Mouse (Mus musculus) stomach, postnatal 0 days (tissue): ENCODE results near the gene Cemip2. TPM values are rescaled to one million over a fixed set of nuclear protein-coding genes. Genes with fewer than 3 reads are reported as not detected.

Source experiments
- ATAC-seq: fragments of 200-750 bp; cut with Nextera tagmentation; 2 replicates; pipeline ENCODE4 v1.8.0; 2017; ENCODE audit not compliant: low FRiP score, low TSS enrichment
- DNase-seq: peaks from one replicate; pipeline ENCODE4 v3.0.0-alpha.2; 2016; ENCODE audit warnings: low spot score
- H3K27ac ChIP-seq: fragments of 300-500 bp; sonication (generic); replicated peaks from 2 replicates; pipeline ENCODE4 v1.5.1; 2014; ENCODE audit warnings: mild to moderate bottlenecking, control low read depth
- H3K27me3 ChIP-seq: fragments of 300-500 bp; sonication (generic); 2 replicates; pipeline ENCODE4 v1.6.1; 2014; ENCODE audit warnings: low read length; ENCODE audit not compliant: control insufficient read depth, insufficient read depth
- H3K36me3 ChIP-seq: fragments of 300-500 bp; sonication (generic); 2 replicates; pipeline ENCODE4 v1.6.1; 2014; ENCODE audit warnings: low read length, mixed read lengths; ENCODE audit not compliant: control insufficient read depth, insufficient read depth
- H3K4me1 ChIP-seq: fragments of 300-500 bp; sonication (generic); replicated peaks from 2 replicates; pipeline ENCODE4 v1.6.1; 2014; ENCODE audit warnings: antibody characterized with exemption; ENCODE audit not compliant: control insufficient read depth, insufficient read depth
- H3K4me2 ChIP-seq: fragments of 300-500 bp; sonication (generic); replicated peaks from 2 replicates; pipeline ENCODE4 v1.6.1; 2014; ENCODE audit warnings: low read depth, mild to moderate bottlenecking, control low read depth, moderate library complexity
- H3K4me3 ChIP-seq: fragments of 300-500 bp; sonication (generic); 2 replicates; pipeline ENCODE4 v1.5.1; 2014; ENCODE audit warnings: low read depth, low read length, control low read depth
- H3K9ac ChIP-seq: fragments of 300-500 bp; sonication (generic); 2 replicates; pipeline ENCODE4 v1.6.1; 2014; ENCODE audit warnings: mild to moderate bottlenecking, low read length, control low read depth, mixed read lengths
- H3K9me3 ChIP-seq: fragments of 300-500 bp; sonication (generic); 2 replicates; pipeline ENCODE4 v1.6.1; 2016; ENCODE audit warnings: low read length; ENCODE audit not compliant: control insufficient read depth
- CTCF ChIP-seq: IDR thresholded peaks from 2 replicates; pipeline ENCODE4 v1.5.1; 2016; ENCODE audit warnings: antibody characterized with exemption, low read depth, mild to moderate bottlenecking, moderate library complexity
- EP300 ChIP-seq: optimal IDR thresholded peaks from 2 replicates; pipeline ENCODE3; 2016; ENCODE audit warnings: antibody characterized with exemption
- WGBS: fragments of 180-500 bp; shearing (Covaris S2); extraction: QIAGEN DNeasy Blood & Tissue Kit; methylation state at CpG from one replicate; pipeline ENCODE4 v1.1.7; 2014; 5-methylcytosine and 5-hydroxymethylcytosine counted together
- polyA plus RNA-seq: library from polyadenylated mRNA; unstranded; fragments of >200 nt; fragmentation: Nextera tagmentation; extraction: Ambion mirVana; gene quantifications from 2 replicates; pipeline ENCODE4 v1.2.1, GENCODE M21; 2015

Cemip2 gene
- polyA plus RNA-seq, 1 experiment from 2014 or later, result 5.5 TPM

- no peaks in the 10 kb centered on the region for H3K27me3 ChIP-seq
- H3K9ac ChIP-seq, result no peak overlapping the region
- no peak for ATAC-seq
- no peaks in the 10 kb centered on the region; the same call in 1 of the 2 replicates for H3K4me1 ChIP-seq
- 92% methylated on average over 3 of the region's 3 CpGs for WGBS
- H3K4me2 ChIP-seq, result no peak overlapping the region
- H3K9me3 ChIP-seq, result no peaks in the 10 kb centered on the region
- DNase-seq, result no peak
- no peak overlapping the region for H3K27ac ChIP-seq
- TF ChIP-seq CTCF (no peak), EP300 (no peak)
- H3K4me3 ChIP-seq, result no peak overlapping the region
- peaks cover 10% of the 10 kb centered on the region; the same call in 1 of the 2 replicates for H3K36me3 ChIP-seq
These were observed 16.4 kb downstream of the Cemip2 start for GRCm38 (mm10) chr19:21794569-21794968.

GRCm38 (mm10) chr19:21796333-21796732, 18.2 kb downstream of the Cemip2 start:
- DNase-seq (no peak), ATAC-seq (no peak)
- Histone ChIP-seq H3K4me1 (no peaks in the 10 kb centered on the region; the same call in 1 of the 2 replicates), H3K36me3 (peaks cover 10% of the 10 kb centered on the region; the same call in 1 of the 2 replicates), H3K4me3 (no peak overlapping the region), H3K27me3 (no peaks in the 10 kb centered on the region), H3K4me2 (no peak overlapping the region), H3K9me3 (no peaks in the 10 kb centered on the region), H3K9ac (no peak overlapping the region), H3K27ac (no peak overlapping the region)
- 88% methylated on average over 5 of the region's 5 CpGs for WGBS
- TF ChIP-seq CTCF (no peak), EP300 (no peak)

GRCm38 (mm10) chr19:21798700-21799099, 20.6 kb downstream of the Cemip2 start:
- DNase-seq (no peak), ATAC-seq (no peak)
- Histone ChIP-seq H3K27ac (no peak overlapping the region), H3K9me3 (no peaks in the 10 kb centered on the region), H3K4me1 (no peaks in the 10 kb centered on the region; the same call in 1 of the 2 replicates), H3K27me3 (no peaks in the 10 kb centered on the region), H3K4me3 (no peak overlapping the region), H3K36me3 (peaks cover 16% of the 10 kb centered on the region; the same call in 1 of the 2 replicates), H3K4me2 (no peak overlapping the region), H3K9ac (no peak overlapping the region)
- no peak for TF ChIP-seq EP300
- no peak for TF ChIP-seq CTCF
- 52% methylated on average over 3 of the region's 3 CpGs for WGBS

- ATAC-seq, result no peak
- peaks cover 16% of the 10 kb centered on the region; the same call in 1 of the 2 replicates for H3K36me3 ChIP-seq
- no peak overlapping the region for H3K27ac ChIP-seq
These were observed 21.6 kb downstream of the Cemip2 start for GRCm38 (mm10) chr19:21799410-21800373.

GRCm38 (mm10) chr19:21804488-21804887, 26.3 kb downstream of the Cemip2 start:
- H3K4me1 ChIP-seq, result peaks cover 3% of the 10 kb centered on the region; the same call in 1 of the 2 replicates
- no peak overlapping the region for H3K4me2 ChIP-seq
- DNase-seq (no peak), ATAC-seq (no peak)
- no peaks in the 10 kb centered on the region for H3K27me3 ChIP-seq
- TF ChIP-seq CTCF (no peak), EP300 (no peak)
- peaks cover 13% of the 10 kb centered on the region for H3K36me3 ChIP-seq
- no peak overlapping the region for H3K27ac ChIP-seq
- no peak overlapping the region for H3K9ac ChIP-seq
- 78% methylated on average over 8 of the region's 8 CpGs for WGBS
- no peak overlapping the region for H3K4me3 ChIP-seq
- no peaks in the 10 kb centered on the region for H3K9me3 ChIP-seq

More at GRCm38 (mm10) chr19:21799410-21800373, 21.6 kb downstream of the Cemip2 start:
- H3K9ac ChIP-seq, result no peak overlapping the region
- H3K4me2 ChIP-seq, result no peak overlapping the region
- TF ChIP-seq EP300, result no peak
- no peak; the same call in 1 of the 2 replicates for TF ChIP-seq CTCF
- H3K9me3 ChIP-seq, result no peaks in the 10 kb centered on the region
- no peak for DNase-seq
- WGBS, result 60% methylated on average over 13 of the region's 13 CpGs
- no peak overlapping the region for H3K4me3 ChIP-seq
- H3K4me1 ChIP-seq, result no peaks in the 10 kb centered on the region; the same call in 1 of the 2 replicates
- no peaks in the 10 kb centered on the region for H3K27me3 ChIP-seq
